Mouse (Mus musculus) MEL (cell line): ENCODE results near the gene Aldh8a1. TPM values are rescaled to one million over a fixed set of nuclear protein-coding genes. Genes with fewer than 3 reads are reported as not detected.

Experiments used
- DNase-seq: peaks from one replicate; pipeline ENCODE4 v3.0.0; 2011; ENCODE audit warnings: low read depth, low spot score
- H3K27ac ChIP-seq: 2 replicates; pipeline ENCODE4 v1.5.1; 2012; ENCODE audit warnings: low read depth, mild to moderate bottlenecking, control low read depth, low read length, moderate library complexity; ENCODE audit not compliant: control insufficient read depth
- H3K27me3 ChIP-seq, 2 experiments: fragments of 150-350 bp in 1 of 2; sonication (generic) in 1 of 2; 2 replicates each; pipeline ENCODE4 v1.6.1; 2012; ENCODE audit warnings: low read length in 2 of 2, mild to moderate bottlenecking in 2 of 2, improper control_type of control experiment in 1 of 2, moderate library complexity in 1 of 2; ENCODE audit not compliant: insufficient read depth in 2 of 2, control insufficient read depth in 1 of 2
- H3K36me3 ChIP-seq, 2 experiments: 2 replicates each; pipeline ENCODE4 v1.6.1; 2012 to 2014; ENCODE audit warnings: low read length in 2 of 2, improper control_type of control experiment in 1 of 2, inconsistent platforms in 1 of 2, mild to moderate bottlenecking in 1 of 2; ENCODE audit not compliant: insufficient read depth in 2 of 2, control insufficient read depth in 1 of 2
- H3K4me1 ChIP-seq, 2 experiments: fragments of 150-350 bp in 1 of 2; sonication (generic) in 1 of 2; 2 replicates each; pipeline ENCODE4 v1.6.1; 2012; ENCODE audit warnings: low read length in 2 of 2, improper control_type of control experiment in 1 of 2, mild to moderate bottlenecking in 1 of 2; ENCODE audit not compliant: insufficient read depth in 2 of 2, control insufficient read depth in 1 of 2
- H3K4me3 ChIP-seq, 2 experiments: fragments of 150-350 bp in 1 of 2; sonication (generic) in 1 of 2; 2 replicates each; pipeline ENCODE4 v1.5.1; 2012; ENCODE audit warnings: low read depth in 2 of 2, low read length in 2 of 2, mild to moderate bottlenecking in 2 of 2, moderate library complexity in 2 of 2, control low read depth in 1 of 2, improper control_type of control experiment in 1 of 2; ENCODE audit not compliant: control insufficient read depth in 1 of 2, insufficient read depth in 1 of 2
- H3K79me2 ChIP-seq: 2 replicates; pipeline ENCODE4 v1.6.1; 2012; ENCODE audit warnings: mild to moderate bottlenecking, low read length, moderate library complexity; ENCODE audit not compliant: control insufficient read depth, poor library complexity, insufficient read depth
- H3K9ac ChIP-seq: 2 replicates; pipeline ENCODE4 v1.6.1; 2012; ENCODE audit warnings: low read depth, mild to moderate bottlenecking, control low read depth, low read length, moderate library complexity; ENCODE audit not compliant: control insufficient read depth, poor library complexity, severe bottlenecking
- H3K9me3 ChIP-seq: fragments of 150-350 bp; sonication (generic); replicated peaks from 2 replicates; pipeline ENCODE4 v1.6.1; 2012; ENCODE audit warnings: mild to moderate bottlenecking, low read length, improper control_type of control experiment, moderate library complexity; ENCODE audit not compliant: insufficient read depth
- BHLHE40 ChIP-seq: IDR thresholded peaks from 2 replicates; pipeline ENCODE4 v1.6.1; 2012; ENCODE audit warnings: low read depth, mild to moderate bottlenecking, inconsistent platforms, low read length, improper control_type of control experiment, borderline replicate concordance
- CHD1 ChIP-seq: IDR thresholded peaks from 2 replicates; pipeline ENCODE4 v1.6.1; 2012; ENCODE audit warnings: low read depth, mild to moderate bottlenecking, inconsistent platforms, low read length, improper control_type of control experiment
- CHD2 ChIP-seq: IDR thresholded peaks from 2 replicates; pipeline ENCODE4 v1.6.1; 2011; ENCODE audit warnings: low read length, improper control_type of control experiment
- CTCF ChIP-seq, 3 experiments: IDR thresholded peaks in 2 of 3; conservative IDR thresholded peaks in 1 of 3; 2 replicates each; pipeline ENCODE4 v1.5.1; 2011 to 2012; ENCODE audit warnings: low read length in 3 of 3, low read depth in 2 of 3, mild to moderate bottlenecking in 2 of 3, improper control_type of control experiment in 1 of 3, inconsistent platforms in 1 of 3, mixed read lengths in 1 of 3, moderate library complexity in 1 of 3; ENCODE audit not compliant: control insufficient read depth in 1 of 3, insufficient read depth in 1 of 3, poor library complexity in 1 of 3, severe bottlenecking in 1 of 3
- E2F4 ChIP-seq: IDR thresholded peaks from 2 replicates; pipeline ENCODE4 v1.6.1; 2011; ENCODE audit warnings: low read depth, low read length, improper control_type of control experiment, borderline replicate concordance
- ELF1 ChIP-seq: IDR thresholded peaks from 2 replicates; pipeline ENCODE4 v1.6.1; 2014; ENCODE audit warnings: low read depth, mild to moderate bottlenecking, inconsistent platforms, low read length, improper control_type of control experiment, moderate library complexity
- ETS1 ChIP-seq: IDR thresholded peaks from 2 replicates; pipeline ENCODE4 v1.6.1; 2012; ENCODE audit warnings: low read depth, mild to moderate bottlenecking, inconsistent platforms, low read length, improper control_type of control experiment, moderate library complexity
- GATA1 ChIP-seq: IDR thresholded peaks from 2 replicates; pipeline ENCODE4 v1.6.1; 2011; ENCODE audit warnings: low read depth, low read length, improper control_type of control experiment
- HCFC1 ChIP-seq: IDR thresholded peaks from 2 replicates; pipeline ENCODE4 v1.6.1; 2012; ENCODE audit warnings: low read depth, mild to moderate bottlenecking, inconsistent platforms, low read length, improper control_type of control experiment, moderate library complexity
- JUND ChIP-seq: IDR thresholded peaks from 2 replicates; pipeline ENCODE4 v1.6.1; 2011; ENCODE audit warnings: low read depth, mild to moderate bottlenecking, improper control_type of control experiment, low read length
- MAFK ChIP-seq: IDR thresholded peaks from 2 replicates; pipeline ENCODE4 v1.6.1; 2011; ENCODE audit warnings: low read depth, mild to moderate bottlenecking, low read length, improper control_type of control experiment, borderline replicate concordance
- MAZ ChIP-seq: IDR thresholded peaks from 2 replicates; pipeline ENCODE4 v1.6.1; 2012; ENCODE audit warnings: low read depth, mild to moderate bottlenecking, inconsistent platforms, low read length, improper control_type of control experiment
- MEF2A ChIP-seq: IDR thresholded peaks from 2 replicates; pipeline ENCODE4 v1.6.1; 2014; ENCODE audit warnings: low read depth, mild to moderate bottlenecking, inconsistent platforms, low read length, improper control_type of control experiment; ENCODE audit not compliant: poor library complexity, insufficient replicate concordance, severe bottlenecking; ENCODE audit errors: extremely low read depth
- MXI1 ChIP-seq: IDR thresholded peaks from 2 replicates; pipeline ENCODE4 v1.6.1; 2011; ENCODE audit warnings: mild to moderate bottlenecking, low read depth, low read length, improper control_type of control experiment
- MYB ChIP-seq: IDR thresholded peaks from 2 replicates; pipeline ENCODE4 v1.6.1; 2011; ENCODE audit warnings: mild to moderate bottlenecking, low read depth, low read length, improper control_type of control experiment
- MYC ChIP-seq: IDR thresholded peaks from 2 replicates; pipeline ENCODE4 v1.6.1; 2011; ENCODE audit warnings: low read depth, mild to moderate bottlenecking, low read length, improper control_type of control experiment, moderate library complexity
- NELFE ChIP-seq: IDR thresholded peaks from 2 replicates; pipeline ENCODE4 v1.6.1; 2011; ENCODE audit warnings: low read depth, low read length, improper control_type of control experiment
- NRF1 ChIP-seq: IDR thresholded peaks from 2 replicates; pipeline ENCODE4 v1.6.1; 2014; ENCODE audit warnings: low read depth, mild to moderate bottlenecking, inconsistent platforms, low read length, improper control_type of control experiment, moderate library complexity; ENCODE audit not compliant: poor library complexity, insufficient read depth, severe bottlenecking
- POLR2A ChIP-seq, 2 experiments: IDR thresholded peaks; 2 replicates each; pipeline ENCODE4 v1.6.1; 2011 to 2012; ENCODE audit warnings: low read length in 2 of 2, mild to moderate bottlenecking in 2 of 2, control low read depth in 1 of 2, improper control_type of control experiment in 1 of 2, low read depth in 1 of 2, moderate library complexity in 1 of 2; ENCODE audit not compliant: control insufficient read depth in 1 of 2, insufficient read depth in 1 of 2, poor library complexity in 1 of 2
- POLR2AphosphoS5 ChIP-seq: IDR thresholded peaks from 2 replicates; pipeline ENCODE4 v1.6.1; 2012; ENCODE audit warnings: low read depth, borderline replicate concordance, mild to moderate bottlenecking, inconsistent platforms, low read length, moderate library complexity, mixed read lengths
- RAD21 ChIP-seq: IDR thresholded peaks from 2 replicates; pipeline ENCODE4 v1.6.1; 2011; ENCODE audit warnings: mild to moderate bottlenecking, low read depth, low read length, improper control_type of control experiment
- RCOR1 ChIP-seq: IDR thresholded peaks from 2 replicates; pipeline ENCODE4 v1.6.1; 2012; ENCODE audit warnings: low read depth, mild to moderate bottlenecking, inconsistent platforms, low read length, improper control_type of control experiment
- SIN3A ChIP-seq: IDR thresholded peaks from 2 replicates; pipeline ENCODE4 v1.6.1; 2012; ENCODE audit warnings: low read length, improper control_type of control experiment, inconsistent platforms
- SMC3 ChIP-seq: IDR thresholded peaks from 2 replicates; pipeline ENCODE4 v1.6.1; 2011; ENCODE audit warnings: low read depth, low read length, improper control_type of control experiment
- TAL1 ChIP-seq: IDR thresholded peaks from 2 replicates; pipeline ENCODE4 v1.6.1; 2012; ENCODE audit warnings: mild to moderate bottlenecking, inconsistent platforms, low read length, moderate library complexity, mixed read lengths
- TBP ChIP-seq: IDR thresholded peaks from 2 replicates; pipeline ENCODE4 v1.8.0; 2011; ENCODE audit warnings: low read depth, low read length, improper control_type of control experiment
- TCF12 ChIP-seq: IDR thresholded peaks from 2 replicates; pipeline ENCODE4 v1.6.1; 2014; ENCODE audit warnings: low read depth, mild to moderate bottlenecking, inconsistent platforms, low read length, improper control_type of control experiment, moderate library complexity
- UBTF ChIP-seq: IDR thresholded peaks from 2 replicates; pipeline ENCODE4 v1.6.1; 2012; ENCODE audit warnings: low read depth, mild to moderate bottlenecking, inconsistent platforms, low read length, improper control_type of control experiment, moderate library complexity, borderline replicate concordance; ENCODE audit not compliant: insufficient read depth
- USF1 ChIP-seq: IDR thresholded peaks from 2 replicates; pipeline ENCODE4 v1.6.1; 2014; ENCODE audit warnings: low read depth, mild to moderate bottlenecking, inconsistent platforms, low read length, improper control_type of control experiment, moderate library complexity
- USF2 ChIP-seq, 2 experiments: IDR thresholded peaks; 2 replicates each; pipeline ENCODE4 v1.6.1; 2011 to 2012; ENCODE audit warnings: improper control_type of control experiment in 2 of 2, low read length in 2 of 2, borderline replicate concordance in 1 of 2, inconsistent platforms in 1 of 2, low read depth in 1 of 2, mild to moderate bottlenecking in 1 of 2; ENCODE audit not compliant: insufficient read depth in 1 of 2
- ZC3H11A ChIP-seq: IDR thresholded peaks from 2 replicates; pipeline ENCODE4 v1.6.1; 2012; ENCODE audit warnings: low read depth, mild to moderate bottlenecking, inconsistent platforms, low read length, improper control_type of control experiment
- ZKSCAN1 ChIP-seq: IDR thresholded peaks from 2 replicates; pipeline ENCODE4 v1.6.1; 2012; ENCODE audit warnings: low read depth, mild to moderate bottlenecking, inconsistent platforms, low read length, improper control_type of control experiment, moderate library complexity
- ZMIZ1 ChIP-seq: IDR thresholded peaks from 2 replicates; pipeline ENCODE4 v1.6.1; 2012; ENCODE audit warnings: low read depth, mild to moderate bottlenecking, inconsistent platforms, low read length, improper control_type of control experiment, moderate library complexity
- ZNF384 ChIP-seq: IDR thresholded peaks from 2 replicates; pipeline ENCODE4 v1.6.1; 2012; ENCODE audit warnings: low read depth, mild to moderate bottlenecking, inconsistent platforms, low read length, improper control_type of control experiment
- polyA plus RNA-seq, 2 experiments: library from polyadenylated mRNA; stranded (reverse) in 1 of 2; unstranded in 1 of 2; fragments of >175 nt in 1 of 2; fragments of >200 nt in 1 of 2; gene quantifications; 2 replicates each; pipeline versions ENCODE4 v1.2.1 to v1.2.4; 2012; ENCODE audit warnings: low replicate concordance in 2 of 2, low read depth in 1 of 2; ENCODE audit not compliant: insufficient read length in 2 of 2, insufficient read depth in 1 of 2, missing spikeins in 1 of 2
- total RNA-seq: library from RNA; depleted of rRNA; stranded (reverse); fragments of 300-350 nt; gene quantifications from 2 replicates; pipeline ENCODE4 v1.2.3, GENCODE M21; 2012

Gene Aldh8a1
- total and polyA plus RNA-seq, 3 experiments = 0.04 to 0.07 TPM; not detected in 1

DNA sequence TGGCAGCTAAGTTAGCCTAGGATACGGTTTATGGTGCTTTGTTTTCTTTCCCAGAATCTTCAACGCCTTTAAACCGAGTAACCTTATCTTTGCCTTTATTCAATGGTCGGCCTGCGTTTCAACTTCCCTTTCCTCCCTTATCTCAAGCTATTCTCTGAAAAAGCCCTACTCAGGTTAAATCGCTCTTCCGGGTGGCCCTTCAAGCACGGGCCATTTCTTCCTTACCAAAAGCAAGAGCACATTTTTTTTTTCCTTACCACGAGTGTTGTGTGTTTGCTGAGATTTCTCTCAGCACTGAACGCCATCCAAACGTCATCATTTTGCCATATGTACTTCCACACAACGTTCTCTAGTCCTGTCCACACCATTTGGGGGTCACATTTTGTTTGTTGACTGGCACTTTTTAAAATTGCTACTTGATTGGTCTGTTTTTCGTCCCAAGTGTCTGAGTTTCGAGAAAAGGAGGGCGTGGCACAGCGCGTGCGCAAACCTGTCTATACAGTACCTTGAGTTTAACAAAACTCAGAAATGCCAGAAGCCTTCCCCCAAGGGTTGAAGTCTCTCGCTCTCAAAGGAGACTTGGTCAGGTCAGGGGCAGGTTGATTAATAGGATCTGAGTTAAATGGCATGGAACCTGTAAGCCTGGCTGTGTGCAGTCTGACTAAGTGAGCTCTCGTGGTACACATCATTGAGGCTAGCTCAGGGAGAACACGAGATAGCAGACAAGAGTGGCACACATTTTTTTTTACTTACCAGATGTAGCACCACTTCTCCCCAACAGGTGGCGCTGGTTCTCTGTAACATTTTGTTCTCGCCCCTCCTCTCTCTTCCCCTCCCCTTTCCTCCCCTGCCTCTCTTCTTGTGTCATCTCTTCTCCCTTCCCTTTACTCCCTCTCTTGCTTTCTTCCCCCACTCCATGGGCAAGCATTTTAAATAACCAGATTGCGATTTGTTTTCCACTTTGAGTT is 43.6 kb downstream of the Aldh8a1 start:
- H3K27me3 ChIP-seq = no peaks in the 10 kb centered on the region
- peaks cover 0 to 3% of the 10 kb centered on the region in 2 experiments; a peak in 2 of 4 replicates for H3K36me3 ChIP-seq
- no peaks in the 10 kb centered on the region for H3K9me3 ChIP-seq
- H3K79me2 ChIP-seq = no peaks in the 10 kb centered on the region
- peak overlapping the region; percentile 62 for H3K9ac ChIP-seq
- H3K27ac ChIP-seq = peak overlapping the region; percentile 98
- DNase-seq = peak; percentile 90
- peak overlapping the region; percentile 62 to 63 for H3K4me3 ChIP-seq
- H3K4me1 ChIP-seq = peaks cover 0 to 11% of the 10 kb centered on the region in 2 experiments; a peak in 3 of 4 replicates
- peak; percentile 38; the same call in 1 of the 2 replicates for TF ChIP-seq TCF12
- TF ChIP-seq USF1 = no peak
- peak; percentile 91 for TF ChIP-seq ZNF384
- peak in 1 of 2 experiments; percentile 54; a peak in 2 of 4 replicates for TF ChIP-seq POLR2A (IDR thresholded peaks at IDR 0.05; ENCODE audit: control insufficient read depth in 1 of 2, insufficient read depth in 1 of 2, low read depth in 1 of 2, low read length in 2 of 2, poor library complexity in 1 of 2)
- peak; percentile 56 for TF ChIP-seq HCFC1
- peak; percentile 95 for TF ChIP-seq GATA1
- peak; percentile 45; the same call in 1 of the 2 replicates for TF ChIP-seq TBP
- TF ChIP-seq SIN3A = peak; percentile 65
- 0 out of 2 replicates have a peak, but pooled peaks have one; percentile 52 for TF ChIP-seq JUND
- TF ChIP-seq MYB = peak; percentile 77
- TF ChIP-seq BHLHE40 = peak; percentile 87; the same call in 1 of the 2 replicates
- peak; percentile 19; the same call in 1 of the 2 replicates for TF ChIP-seq MAFK
- TF ChIP-seq SMC3 = peak; percentile 58
- peak; percentile 93 for TF ChIP-seq RCOR1
- peak; percentile 86 for TF ChIP-seq ETS1
- TF ChIP-seq CHD1 = no peak
- TF ChIP-seq POLR2AphosphoS5 = no peak
- 0 out of 2 replicates have a peak, but pooled peaks have one; percentile 34 for TF ChIP-seq MYC
- no peak for TF ChIP-seq E2F4
- TF ChIP-seq NELFE = no peak; the same call in 1 of the 2 replicates
- peak; percentile 43; the same call in 1 of the 2 replicates for TF ChIP-seq MAZ
- TF ChIP-seq CTCF (IDR thresholded peaks at IDR 0.05 in 2 of 3, conservative IDR thresholded peaks at IDR 0.05 in 1 of 3; ENCODE audit: control insufficient read depth in 1 of 3, insufficient read depth in 1 of 3, low read depth in 2 of 3, low read length in 3 of 3, poor library complexity in 1 of 3, severe bottlenecking in 1 of 3) = peak; percentile 64 to 84 (median 78)
- no peak for TF ChIP-seq MEF2A
- TF ChIP-seq ZC3H11A = 0 out of 2 replicates have a peak, but pooled peaks have one; percentile 16
- peak; percentile 68 for TF ChIP-seq NRF1
- no peak for TF ChIP-seq MXI1
- TF ChIP-seq TAL1 = no peak
- TF ChIP-seq ZKSCAN1 = no peak
- no peak for TF ChIP-seq CHD2
- peak; percentile 86 for TF ChIP-seq ELF1
- TF ChIP-seq ZMIZ1 = no peak
- TF ChIP-seq USF2 (IDR thresholded peaks at IDR 0.05; ENCODE audit: borderline replicate concordance in 1 of 2, insufficient read depth in 1 of 2, low read depth in 1 of 2, low read length in 2 of 2) = no peak
- TF ChIP-seq RAD21 = peak; percentile 53
- TF ChIP-seq UBTF = no peak
